Mouse (Mus musculus) spleen, postnatal 14 days (tissue): ENCODE measurements around the gene Mettl11b.
"Not testable (repeated sequence)": the region's sequence is repeated elsewhere in the genome, so short reads cannot be mapped to it uniquely, and the experiment has no call there.

Experiments
- DNase-seq, 2 experiments: peaks; one replicate each; pipeline ENCODE4 v3.0.0; 2021 to 2022; ENCODE audit warnings: low spot score in 2 of 2

The Mettl11b gene

GRCm38 (mm10) chr1:163725106-163725759 lies at the start of gene Mettl11b:
TSS of gene Mettl11b (minus strand) at chr1:163725232.
- DNase-seq = no peak

GRCm38 (mm10) chr1:163757462-163758207 lies 32.6 kb upstream of the Mettl11b start:
- DNase-seq = no peak

GRCm38 (mm10) chr1:163751360-163751992 lies 26.4 kb upstream of the Mettl11b start:
- DNase-seq = no peak

GRCm38 (mm10) chr1:163737239-163737533 lies 12.2 kb upstream of the Mettl11b start:
- DNase-seq = no peak

GRCm38 (mm10) chr1:163736441-163737238 lies 11.6 kb upstream of the Mettl11b start:
- no peak for DNase-seq

GRCm38 (mm10) chr1:163731166-163731565 lies 6.1 kb upstream of the Mettl11b start:
- not testable (repeated sequence) for DNase-seq

- no peak for DNase-seq
Observed at GRCm38 (mm10) chr1:163723913-163724312, 1.1 kb downstream of the Mettl11b start.

GRCm38 (mm10) chr1:163708618-163709017 lies 16.4 kb downstream of the Mettl11b start:
- DNase-seq = no peak

GRCm38 (mm10) chr1:163700571-163700970 lies 24.5 kb downstream of the Mettl11b start:
- no peak for DNase-seq

GRCm38 (mm10) chr1:163699702-163700101 lies 25.3 kb downstream of the Mettl11b start:
- no peak for DNase-seq

GRCm38 (mm10) chr1:163691860-163692259 lies 33.2 kb downstream of the Mettl11b start:
- no peak for DNase-seq

- no peak for DNase-seq
Observed at GRCm38 (mm10) chr1:163682935-163683430, 42.0 kb downstream of the Mettl11b start.

GRCm38 (mm10) chr1:163682127-163682526 lies 42.9 kb downstream of the Mettl11b start:
- DNase-seq = no peak

- no peak for DNase-seq
Observed at GRCm38 (mm10) chr1:163672866-163673265, 52.2 kb downstream of the Mettl11b start.

- no peak for DNase-seq
Observed at GRCm38 (mm10) chr1:163671326-163671725, 53.7 kb downstream of the Mettl11b start.

GRCm38 (mm10) chr1:163670702-163671101 lies 54.3 kb downstream of the Mettl11b start:
- no peak for DNase-seq

GRCm38 (mm10) chr1:163669936-163670335 lies 55.1 kb downstream of the Mettl11b start:
- DNase-seq = no peak

GRCm38 (mm10) chr1:163662416-163662815 lies 62.6 kb downstream of the Mettl11b start:
- no peak for DNase-seq

- no peak for DNase-seq
Observed at GRCm38 (mm10) chr1:163658535-163658928, 66.5 kb downstream of the Mettl11b start.

- DNase-seq = no peak
Observed at GRCm38 (mm10) chr1:163657766-163658534, 67.1 kb downstream of the Mettl11b start.

- no peak for DNase-seq
Observed at GRCm38 (mm10) chr1:163657056-163657455, 68.0 kb downstream of the Mettl11b start.
